Mouse (Mus musculus) C2C12 (cell line): Measurements from ENCODE around the gene Cebpa. TPM values are rescaled to one million over a fixed set of nuclear protein-coding genes. Genes with fewer than 3 reads are reported as not detected.
A peak's percentile ranks its signal among the peaks of the same experiment; 100 is the strongest.

Source experiments
- H3K27me3 ChIP-seq: one replicate; pipeline ENCODE4 v1.6.1; 2011; ENCODE audit not compliant: control insufficient read depth, insufficient read depth, insufficient read length
- H3K36me3 ChIP-seq: one replicate; pipeline ENCODE4 v1.6.1; 2011; ENCODE audit not compliant: control insufficient read depth, insufficient read depth
- H3K4me3 ChIP-seq: one replicate; pipeline ENCODE4 v1.5.1; 2011; ENCODE audit warnings: mild to moderate bottlenecking, control low read depth; ENCODE audit not compliant: poor library complexity, insufficient read depth, severe bottlenecking
- H3K79me2 ChIP-seq: one replicate; pipeline ENCODE4 v1.6.1; 2011; ENCODE audit not compliant: control insufficient read depth, insufficient read depth
- H3K79me3 ChIP-seq: one replicate; pipeline ENCODE4 v1.6.1; 2011; ENCODE audit warnings: low read depth, control low read depth
- H3ac ChIP-seq: one replicate; pipeline ENCODE3; 2011; ENCODE audit warnings: low read depth; ENCODE audit not compliant: control insufficient read depth, insufficient read length
- CEBPB ChIP-seq: IDR thresholded peaks from one replicate; pipeline ENCODE4 v1.6.1; 2011; ENCODE audit warnings: low read depth, mild to moderate bottlenecking, control low read depth, moderate library complexity
- CTCF ChIP-seq: IDR thresholded peaks from one replicate; pipeline ENCODE4 v1.5.1; 2011; ENCODE audit not compliant: control insufficient read depth, insufficient read depth, insufficient read length
- FOSL1 ChIP-seq: IDR thresholded peaks from one replicate; pipeline ENCODE4 v1.8.0; 2011; ENCODE audit warnings: mild to moderate bottlenecking, low read length; ENCODE audit not compliant: poor library complexity, insufficient read depth, severe bottlenecking
- MAX ChIP-seq: IDR thresholded peaks from one replicate; pipeline ENCODE4 v1.6.1; 2011; ENCODE audit warnings: mild to moderate bottlenecking, control low read depth
- MYOD1 ChIP-seq: IDR thresholded peaks from one replicate; pipeline ENCODE4 v1.6.1; 2011; ENCODE audit warnings: low read depth; ENCODE audit not compliant: control insufficient read depth, insufficient read length
- MYOG ChIP-seq: IDR thresholded peaks from one replicate; pipeline ENCODE4 v1.6.1; 2011; ENCODE audit not compliant: control insufficient read depth, insufficient read length; ENCODE audit errors: extremely low read depth
- USF1 ChIP-seq: IDR thresholded peaks from one replicate; pipeline ENCODE4 v1.6.1; 2011; ENCODE audit warnings: low read depth, mild to moderate bottlenecking, control low read depth, moderate library complexity
- polyA plus RNA-seq: library from polyadenylated mRNA; unstranded; fragments of >200 nt; fragmentation: generic; extraction: Trizol; gene quantifications from one replicate; pipeline ENCODE4 v1.2.1, GENCODE M21; 2012; ENCODE audit warnings: missing spikeins

Gene Cebpa
- polyA plus RNA-seq, 1 experiment: 22.9 TPM

DNA sequence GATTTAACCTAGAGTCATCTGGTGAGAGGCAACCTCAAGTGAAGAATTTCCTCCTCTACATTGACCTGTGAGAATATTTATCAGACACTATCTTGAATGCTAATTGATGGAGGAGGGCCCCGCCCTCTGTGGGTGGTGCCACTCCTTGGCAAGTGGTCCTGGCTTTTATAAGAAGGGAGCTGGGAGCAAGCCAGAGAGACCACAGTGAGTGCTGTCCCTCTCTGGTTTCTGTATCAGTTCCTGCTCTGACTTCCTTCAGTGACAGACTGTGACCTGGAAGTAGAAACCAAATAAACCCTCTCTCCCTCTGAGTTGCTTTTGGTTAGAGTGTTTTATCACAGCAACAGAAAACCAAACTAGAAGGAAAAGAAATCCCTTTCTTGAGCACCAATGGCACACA is 18.4 kb downstream of the Cebpa start:
- Histone ChIP-seq H3K79me2 (no peaks in the 10 kb centered on the region), H3ac (no peak overlapping the region), H3K36me3 (no peaks in the 10 kb centered on the region), H3K79me3 (no peaks in the 10 kb centered on the region), H3K27me3 (no peaks in the 10 kb centered on the region), H3K4me3 (no peak overlapping the region)
- TF ChIP-seq FOSL1: no peak
- no peak for TF ChIP-seq USF1
- TF ChIP-seq MYOG: no peak
- no peak for TF ChIP-seq CTCF
- no peak for TF ChIP-seq MAX
- no peak for TF ChIP-seq CEBPB

DNA sequence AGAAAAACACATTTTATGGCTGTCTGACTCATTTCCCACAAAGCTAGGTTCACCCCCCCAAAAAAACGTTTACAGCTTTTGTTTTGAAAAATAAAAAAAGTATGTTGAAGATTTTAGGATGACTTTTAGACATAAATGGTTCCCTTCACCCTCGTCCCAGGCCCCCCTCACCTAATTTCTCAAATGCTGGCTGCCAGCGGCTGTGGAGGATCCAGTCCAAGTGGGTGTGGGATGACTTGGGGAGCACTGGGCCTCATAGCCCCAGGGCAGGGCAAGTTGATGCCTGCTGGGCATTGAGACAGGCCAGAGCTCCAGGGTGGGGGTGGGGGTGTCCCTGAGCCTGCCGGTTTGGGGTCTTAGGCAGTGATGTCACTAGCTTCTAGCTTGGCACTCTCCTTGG is 19.4 kb downstream of the Cebpa start:
- H3K27me3 ChIP-seq: no peaks in the 10 kb centered on the region
- TF ChIP-seq FOSL1 (peak; percentile 32), USF1 (no peak)
- no peaks in the 10 kb centered on the region for H3K79me2 ChIP-seq
- H3K4me3 ChIP-seq: no peak overlapping the region
- no peaks in the 10 kb centered on the region for H3K79me3 ChIP-seq
- H3ac ChIP-seq: no peak overlapping the region
- no peaks in the 10 kb centered on the region for H3K36me3 ChIP-seq

DNA sequence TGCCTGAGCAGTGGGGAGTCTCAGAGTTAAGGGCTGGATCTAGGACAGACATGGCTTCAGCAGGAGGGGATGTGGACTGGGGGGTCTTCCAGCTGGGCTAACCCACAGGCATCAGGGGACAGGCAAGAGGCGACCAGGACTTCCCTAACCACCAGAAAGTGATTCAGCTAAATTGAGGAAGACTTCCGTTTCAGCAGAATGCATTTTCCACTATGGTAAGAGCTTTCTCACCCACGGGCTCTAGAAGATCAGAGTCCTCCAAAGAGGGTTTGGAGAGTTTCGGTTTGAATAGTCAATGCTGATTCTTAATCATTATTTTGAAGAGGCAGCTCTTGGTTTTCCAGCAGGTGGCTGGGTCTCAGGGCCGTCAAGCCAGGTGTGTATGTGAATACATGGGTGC is 20.8 kb downstream of the Cebpa start:
- no peaks in the 10 kb centered on the region for H3K36me3 ChIP-seq
- TF ChIP-seq MYOG: no peak
- TF ChIP-seq MAX: no peak
- TF ChIP-seq CEBPB: no peak
- no peak for TF ChIP-seq MYOD1
- TF ChIP-seq FOSL1: no peak
- no peak for TF ChIP-seq USF1
- TF ChIP-seq CTCF: no peak
- no peaks in the 10 kb centered on the region for H3K79me2 ChIP-seq
- H3ac ChIP-seq: no peak overlapping the region
- H3K79me3 ChIP-seq: no peaks in the 10 kb centered on the region
- H3K27me3 ChIP-seq: no peaks in the 10 kb centered on the region
- no peak overlapping the region for H3K4me3 ChIP-seq

DNA sequence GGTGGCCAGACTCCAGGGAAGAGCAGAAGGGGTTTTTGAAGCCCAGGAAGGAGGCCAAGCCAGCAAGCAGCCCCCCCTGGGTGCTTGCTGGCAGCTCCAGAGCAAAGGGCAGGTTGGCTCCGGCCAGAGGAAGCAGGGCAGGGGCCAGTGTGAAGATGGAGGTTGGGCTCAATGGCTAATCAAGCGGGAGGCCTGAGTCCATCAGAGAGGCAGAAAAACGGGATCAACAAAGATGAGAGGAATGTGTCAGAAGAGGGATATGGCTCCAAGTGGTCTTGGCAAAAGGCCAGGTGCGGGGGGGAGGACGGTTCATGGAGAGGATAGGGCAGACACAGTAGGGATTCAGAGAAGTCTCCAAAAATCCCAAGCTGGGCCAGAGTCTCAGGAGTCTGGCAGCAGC is 22.4 kb downstream of the Cebpa start:
- no peaks in the 10 kb centered on the region for H3K27me3 ChIP-seq
- no peak overlapping the region for H3K4me3 ChIP-seq
- no peak for TF ChIP-seq MAX
- TF ChIP-seq MYOG: no peak
- TF ChIP-seq CTCF: no peak
- TF ChIP-seq FOSL1: no peak
- TF ChIP-seq USF1: no peak
- TF ChIP-seq CEBPB: no peak
- H3K79me3 ChIP-seq: no peaks in the 10 kb centered on the region
- no peaks in the 10 kb centered on the region for H3K36me3 ChIP-seq
- H3ac ChIP-seq: no peak overlapping the region
- H3K79me2 ChIP-seq: no peaks in the 10 kb centered on the region

DNA sequence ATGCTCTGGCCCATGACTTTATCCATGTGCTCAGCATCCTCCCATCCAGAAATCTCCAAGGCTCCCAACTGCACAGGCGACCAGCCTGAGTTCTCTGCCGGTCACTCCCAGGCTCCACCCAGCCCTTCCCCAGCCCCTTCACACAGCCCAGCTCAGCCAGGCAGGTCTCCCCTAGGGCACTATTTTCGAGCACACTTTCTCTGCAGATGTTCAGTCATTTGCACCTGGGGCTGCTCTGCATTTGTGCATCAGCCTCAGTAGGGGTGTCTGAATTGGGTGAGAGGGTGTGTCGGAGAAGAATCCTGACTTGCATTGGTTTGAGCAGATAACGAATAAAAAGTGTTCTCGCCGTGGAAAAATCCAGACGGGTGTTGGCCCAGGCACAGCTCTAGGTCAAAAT is 23.4 kb downstream of the Cebpa start:
- no peaks in the 10 kb centered on the region for H3K79me3 ChIP-seq
- no peaks in the 10 kb centered on the region for H3K27me3 ChIP-seq
- no peak overlapping the region for H3ac ChIP-seq
- no peaks in the 10 kb centered on the region for H3K79me2 ChIP-seq
- H3K4me3 ChIP-seq: no peak overlapping the region
- no peaks in the 10 kb centered on the region for H3K36me3 ChIP-seq
- no peak for TF ChIP-seq FOSL1
- TF ChIP-seq CTCF: no peak

DNA sequence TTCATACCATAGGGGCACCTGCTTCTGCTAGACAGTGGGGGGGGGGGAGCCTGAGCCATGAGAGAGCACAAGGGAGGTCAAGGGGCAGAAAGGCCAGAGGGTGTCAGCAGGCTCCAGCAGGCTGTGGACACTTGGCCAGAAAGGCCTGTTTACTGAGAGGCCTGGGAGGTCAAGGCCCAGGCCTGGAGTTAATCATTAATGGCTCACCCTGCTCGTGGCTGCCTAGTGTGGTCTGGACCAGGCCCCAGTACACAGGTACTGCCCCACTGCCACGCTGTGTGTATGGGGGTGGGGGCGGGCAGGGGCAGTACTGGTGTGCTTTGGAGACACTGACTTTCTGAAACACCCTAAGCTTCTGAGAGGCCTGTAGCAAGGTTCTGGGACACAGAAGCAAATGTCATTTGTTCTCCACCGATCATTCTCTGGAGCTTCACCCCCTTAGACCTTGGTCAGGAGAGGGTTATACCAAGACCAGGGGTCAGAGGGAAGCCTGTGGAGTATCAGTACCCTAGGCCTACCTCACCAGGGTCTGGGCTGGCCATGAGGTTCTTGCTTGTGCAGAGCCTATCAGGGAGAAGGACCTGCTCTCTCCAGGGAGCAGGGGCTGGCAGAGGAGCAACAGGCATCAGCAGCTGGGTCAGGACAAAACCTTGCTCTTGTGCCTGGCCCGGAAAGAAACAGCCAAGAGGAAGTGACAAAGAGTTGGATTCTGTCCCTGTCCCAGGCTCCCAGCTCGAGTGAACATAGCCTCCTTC is 24.9 kb downstream of the Cebpa start:
- Histone ChIP-seq H3K79me3 (no peaks in the 10 kb centered on the region), H3ac (no peak overlapping the region), H3K27me3 (no peaks in the 10 kb centered on the region), H3K36me3 (no peaks in the 10 kb centered on the region), H3K79me2 (no peaks in the 10 kb centered on the region), H3K4me3 (no peak overlapping the region)
- TF ChIP-seq FOSL1: no peak
- TF ChIP-seq MYOD1: no peak
- TF ChIP-seq CEBPB: no peak
- TF ChIP-seq MYOG: no peak
- no peak for TF ChIP-seq MAX
- TF ChIP-seq CTCF: no peak
- no peak for TF ChIP-seq USF1
